In the genomic region with DNA sequence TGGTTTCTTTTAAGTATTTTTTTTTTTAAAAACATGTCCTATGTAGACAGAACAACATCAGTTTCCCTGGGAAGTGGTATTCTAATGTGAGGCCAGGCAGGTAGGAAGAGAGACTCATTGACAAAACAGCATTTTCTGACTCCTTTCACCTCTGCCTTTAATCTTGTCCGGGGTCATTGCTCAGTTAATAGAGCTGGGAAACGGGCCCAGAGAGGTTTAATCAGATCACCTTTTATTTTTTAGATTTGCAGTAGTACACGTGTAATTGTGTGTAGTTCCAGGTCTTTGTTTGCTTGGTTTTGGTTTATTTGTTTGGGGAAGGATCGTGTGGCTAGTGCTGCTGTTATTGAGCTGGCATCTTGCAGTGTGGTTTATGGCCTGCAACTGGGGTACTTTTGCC, we compare ENCODE assay signal across 18 mouse cellular contexts. TPM values are rescaled to one million over a fixed set of nuclear protein-coding genes. Genes with fewer than 3 reads are reported as not detected.
DNase-seq lines count a peak whose midpoint lies in the region; ATAC-seq lines count a peak whose summit lies in the region.
"Had no signal": no experiment of that assay in that cellular context is flagged by ENCODE, and none has a peak within 500 bp of the region (broad histone marks: within the 10 kb centered on the region; RNA-seq: fewer than 3 reads in every experiment).

No protein-coding gene starts in this region.

- WGBS in heart, embryonic 16.5 days = 47% methylated on average over 4 of the region's 4 CpGs
- WGBS in heart, embryonic 12.5 days = 60% methylated on average over 4 of the region's 4 CpGs
- WGBS in liver, embryonic 13.5 days (ENCODE audit: insufficient replicate concordance) = 51% methylated on average over 4 of the region's 4 CpGs
- WGBS in liver, embryonic 11.5 days = 50% methylated on average over 4 of the region's 4 CpGs
- 37% methylated on average over 4 of the region's 4 CpGs for WGBS in embryonic facial prominence, embryonic 10.5 days
- 18% methylated on average over 4 of the region's 4 CpGs for WGBS in limb, embryonic 12.5 days

- no peaks in the 10 kb centered on the region for H3K36me3 ChIP-seq in heart, embryonic 16.5 days (ENCODE audit: control insufficient read depth, insufficient read depth)
- H3K36me3 ChIP-seq in heart, embryonic 12.5 days = no peaks in the 10 kb centered on the region
- no peaks in the 10 kb centered on the region for H3K36me3 ChIP-seq in liver, embryonic 13.5 days
- no peaks in the 10 kb centered on the region for H3K36me3 ChIP-seq in liver, embryonic 11.5 days (ENCODE audit: control insufficient read depth, insufficient read depth, low read length)
- H3K36me3 ChIP-seq in embryonic facial prominence, embryonic 10.5 days (replicated peaks) = no peaks in the 10 kb centered on the region
- H3K36me3 ChIP-seq in limb, embryonic 12.5 days = no peaks in the 10 kb centered on the region
- H3K36me3 ChIP-seq: hindbrain, embryonic 15.5 days had no signal

- no peaks in the 10 kb centered on the region for H3K9me3 ChIP-seq in heart, embryonic 16.5 days (replicated peaks; ENCODE audit: control insufficient read depth, low read length)
- no peaks in the 10 kb centered on the region for H3K9me3 ChIP-seq in heart, embryonic 12.5 days (replicated peaks)
- no peaks in the 10 kb centered on the region for H3K9me3 ChIP-seq in liver, embryonic 13.5 days (replicated peaks)
- no peaks in the 10 kb centered on the region for H3K9me3 ChIP-seq in liver, embryonic 11.5 days (ENCODE audit: control insufficient read depth, low read length)
- no peaks in the 10 kb centered on the region for H3K9me3 ChIP-seq in embryonic facial prominence, embryonic 10.5 days
- H3K9me3 ChIP-seq in limb, embryonic 12.5 days = no peaks in the 10 kb centered on the region
- H3K9me3 ChIP-seq: G1E; hindbrain, embryonic 15.5 days had no signal

- no peak for ATAC-seq in heart, embryonic 16.5 days (replicated peaks; ENCODE audit: extremely low read depth, insufficient read depth, low FRiP score)
- no peak for ATAC-seq in heart, embryonic 12.5 days (ENCODE audit: insufficient number of reproducible peaks, low FRiP score)
- ATAC-seq in liver, embryonic 13.5 days (ENCODE audit: low read depth) = no peak
- ATAC-seq in liver, embryonic 11.5 days (replicated peaks; ENCODE audit: low FRiP score) = no peak
- no peak for ATAC-seq in limb, embryonic 12.5 days (ENCODE audit: insufficient number of reproducible peaks, insufficient read depth, low FRiP score, low TSS enrichment, low read depth)
- ATAC-seq: forebrain, embryonic 16.5 days; lung, postnatal 0 days had no signal

- no peaks in the 10 kb centered on the region for H3K27me3 ChIP-seq in heart, embryonic 16.5 days (ENCODE audit: control insufficient read depth, insufficient read depth, low read length)
- H3K27me3 ChIP-seq in heart, embryonic 12.5 days (replicated peaks) = no peaks in the 10 kb centered on the region
- no peaks in the 10 kb centered on the region for H3K27me3 ChIP-seq in liver, embryonic 13.5 days
- H3K27me3 ChIP-seq in liver, embryonic 11.5 days (replicated peaks; ENCODE audit: control insufficient read depth, insufficient read depth, low read length) = no peaks in the 10 kb centered on the region
- no peaks in the 10 kb centered on the region for H3K27me3 ChIP-seq in embryonic facial prominence, embryonic 10.5 days (replicated peaks; ENCODE audit: low read depth, poor library complexity, severe bottlenecking)
- no peaks in the 10 kb centered on the region for H3K27me3 ChIP-seq in limb, embryonic 12.5 days
- H3K27me3 ChIP-seq: hindbrain, embryonic 15.5 days had no signal

- no peak overlapping the region; the same call in 1 of the 2 replicates for H3K9ac ChIP-seq in heart, embryonic 16.5 days (ENCODE audit: low read length)
- no peak overlapping the region for H3K9ac ChIP-seq in heart, embryonic 12.5 days
- H3K9ac ChIP-seq in liver, embryonic 13.5 days = 0 out of 2 replicates have a peak overlapping the region, but pooled peaks have one; percentile 1
- no peak overlapping the region for H3K9ac ChIP-seq in liver, embryonic 11.5 days (ENCODE audit: low read depth, low read length)
- peak overlapping the region; percentile 23; the same call in 1 of the 2 replicates for H3K9ac ChIP-seq in limb, embryonic 12.5 days (replicated peaks)

- 0 out of 2 replicates have a peak overlapping the region, but pooled peaks have one; percentile 16 for H3K27ac ChIP-seq in heart, embryonic 16.5 days (ENCODE audit: low read length)
- H3K27ac ChIP-seq in heart, embryonic 12.5 days (ENCODE audit: poor library complexity, severe bottlenecking) = no peak overlapping the region
- no peak overlapping the region for H3K27ac ChIP-seq in liver, embryonic 13.5 days
- H3K27ac ChIP-seq in liver, embryonic 11.5 days (ENCODE audit: low read depth, low read length) = no peak overlapping the region
- no peak overlapping the region for H3K27ac ChIP-seq in embryonic facial prominence, embryonic 10.5 days (replicated peaks)
- no peak overlapping the region for H3K27ac ChIP-seq in limb, embryonic 12.5 days
- H3K27ac ChIP-seq: hindbrain, embryonic 15.5 days; kidney, postnatal 0 days had no signal

- H3K4me1 ChIP-seq in heart, embryonic 16.5 days (ENCODE audit: control insufficient read depth, insufficient read depth, low read length) = peaks cover 49% of the 10 kb centered on the region
- H3K4me1 ChIP-seq in heart, embryonic 12.5 days (replicated peaks) = peaks cover 40% of the 10 kb centered on the region
- H3K4me1 ChIP-seq in liver, embryonic 13.5 days (replicated peaks) = peaks cover 54% of the 10 kb centered on the region
- peaks cover 23% of the 10 kb centered on the region for H3K4me1 ChIP-seq in liver, embryonic 11.5 days (replicated peaks; ENCODE audit: control insufficient read depth, insufficient read depth, low read length)
- H3K4me1 ChIP-seq in embryonic facial prominence, embryonic 10.5 days = peaks cover 35% of the 10 kb centered on the region
- peaks cover 41% of the 10 kb centered on the region for H3K4me1 ChIP-seq in limb, embryonic 12.5 days (replicated peaks)

- no peak for DNase-seq in liver, embryonic 13.5 days
- no peak for DNase-seq in liver, embryonic 11.5 days (ENCODE audit: low spot score)
- no peak for DNase-seq in embryonic facial prominence, embryonic 10.5 days (ENCODE audit: low spot score)
- DNase-seq in adrenal gland, adult 8-10 months = no peak
- DNase-seq: adrenal gland, postnatal 10 days; cerebellum, postnatal 10 days; gastrocnemius, postnatal 10 days; layer of hippocampus, adult 9-11 months; right cerebral cortex, postnatal 14 days; thymus, adult 2 months had no signal

- no peak overlapping the region for H3K4me3 ChIP-seq in heart, embryonic 16.5 days (ENCODE audit: low read length)
- no peak overlapping the region for H3K4me3 ChIP-seq in heart, embryonic 12.5 days
- H3K4me3 ChIP-seq in liver, embryonic 13.5 days (replicated peaks) = no peak overlapping the region
- no peak overlapping the region for H3K4me3 ChIP-seq in liver, embryonic 11.5 days (ENCODE audit: low read depth, low read length)
- 0 out of 2 replicates have a peak overlapping the region, but pooled peaks have one; percentile 16 for H3K4me3 ChIP-seq in embryonic facial prominence, embryonic 10.5 days
- H3K4me3 ChIP-seq in limb, embryonic 12.5 days (replicated peaks) = no peak overlapping the region

- H3K4me2 ChIP-seq in heart, embryonic 16.5 days (ENCODE audit: low read depth, low read length) = no peak overlapping the region; the same call in 1 of the 2 replicates
- H3K4me2 ChIP-seq in heart, embryonic 12.5 days = no peak overlapping the region
- no peak overlapping the region for H3K4me2 ChIP-seq in liver, embryonic 13.5 days
- no peak overlapping the region for H3K4me2 ChIP-seq in liver, embryonic 11.5 days
- H3K4me2 ChIP-seq in limb, embryonic 12.5 days = peak overlapping the region; percentile 30

RNA-seq across cellular contexts. Expression of a gene that starts 1.9 kb away (rescaled TPM):
- polyA plus RNA-seq in heart, embryonic 16.5 days (2015; fragmentation: Nextera tagmentation; extraction: Ambion mirVana) = 6.6 and 7.8 TPM in 2 replicates
- polyA plus RNA-seq in heart, embryonic 12.5 days (2016; fragmentation: Nextera tagmentation; extraction: Ambion mirVana) = 8.7 and 10.2 TPM in 2 replicates
- 3.0 and 3.8 TPM in 2 replicates for polyA plus RNA-seq in liver, embryonic 13.5 days (2015; fragmentation: Nextera tagmentation; extraction: Ambion mirVana)
- 8.0 and 9.1 TPM in 2 replicates for polyA plus RNA-seq in liver, embryonic 11.5 days (2014; fragmentation: Nextera tagmentation; extraction: Ambion mirVana)
- 6.9 and 8.2 TPM in 2 replicates for polyA plus RNA-seq in embryonic facial prominence, embryonic 10.5 days (2016; fragmentation: Nextera tagmentation; extraction: Ambion mirVana)
- 11.4 and 12.0 TPM in 2 replicates for polyA plus RNA-seq in limb, embryonic 12.5 days (2016; fragmentation: Nextera tagmentation; extraction: Ambion mirVana)
- 10 to 100 TPM; 52.6 to 61.4 (median 57.4) TPM for total RNA-seq in adrenal gland, adult 8-10 months (2022)

RNA-seq across cellular contexts. Expression of a gene that starts 33.6 kb away (rescaled TPM):
- polyA plus RNA-seq in heart, embryonic 16.5 days (2015; fragmentation: Nextera tagmentation; extraction: Ambion mirVana) = 3.0 and 3.6 TPM in 2 replicates
- polyA plus RNA-seq in heart, embryonic 12.5 days (2016; fragmentation: Nextera tagmentation; extraction: Ambion mirVana) = 5.1 and 6.0 TPM in 2 replicates
- polyA plus RNA-seq in liver, embryonic 13.5 days (2015; fragmentation: Nextera tagmentation; extraction: Ambion mirVana) = 0.45 and 0.51 TPM in 2 replicates
- polyA plus RNA-seq in liver, embryonic 11.5 days (2014; fragmentation: Nextera tagmentation; extraction: Ambion mirVana) = 1.8 and 2.8 TPM in 2 replicates
- polyA plus RNA-seq in embryonic facial prominence, embryonic 10.5 days (2016; fragmentation: Nextera tagmentation; extraction: Ambion mirVana) = 5.2 and 6.1 TPM in 2 replicates
- 5.4 and 5.9 TPM in 2 replicates for polyA plus RNA-seq in limb, embryonic 12.5 days (2016; fragmentation: Nextera tagmentation; extraction: Ambion mirVana)
- total RNA-seq in adrenal gland, adult 8-10 months (2022) = 10 to 100 TPM; 25.1 to 39.5 (median 33.3) TPM

Comparison
In these comparisons a context has a peak if more than half of its experiments do, and no peak if none do; other contexts are left out.
1. H3K9ac ChIP-seq: peak in liver, embryonic 13.5 days (single experiment) and limb, embryonic 12.5 days (single experiment); none in heart, embryonic 16.5 days (single experiment), heart, embryonic 12.5 days (single experiment) and liver, embryonic 11.5 days (single experiment).